Mouse (Mus musculus): ENCODE measurements around the gene Dcaf12l1. TPM values are rescaled to one million over a fixed set of nuclear protein-coding genes. Genes with fewer than 3 reads are reported as not detected.
"Not testable (repeated sequence)": the region's sequence is repeated elsewhere in the genome, so short reads cannot be mapped to it uniquely, and the experiment has no call there.

Dcaf12l1 gene
- polyA plus RNA-seq (2014; fragmentation: Nextera tagmentation; extraction: Ambion mirVana): 12.1 and 13.8 TPM in 2 replicates

DNA sequence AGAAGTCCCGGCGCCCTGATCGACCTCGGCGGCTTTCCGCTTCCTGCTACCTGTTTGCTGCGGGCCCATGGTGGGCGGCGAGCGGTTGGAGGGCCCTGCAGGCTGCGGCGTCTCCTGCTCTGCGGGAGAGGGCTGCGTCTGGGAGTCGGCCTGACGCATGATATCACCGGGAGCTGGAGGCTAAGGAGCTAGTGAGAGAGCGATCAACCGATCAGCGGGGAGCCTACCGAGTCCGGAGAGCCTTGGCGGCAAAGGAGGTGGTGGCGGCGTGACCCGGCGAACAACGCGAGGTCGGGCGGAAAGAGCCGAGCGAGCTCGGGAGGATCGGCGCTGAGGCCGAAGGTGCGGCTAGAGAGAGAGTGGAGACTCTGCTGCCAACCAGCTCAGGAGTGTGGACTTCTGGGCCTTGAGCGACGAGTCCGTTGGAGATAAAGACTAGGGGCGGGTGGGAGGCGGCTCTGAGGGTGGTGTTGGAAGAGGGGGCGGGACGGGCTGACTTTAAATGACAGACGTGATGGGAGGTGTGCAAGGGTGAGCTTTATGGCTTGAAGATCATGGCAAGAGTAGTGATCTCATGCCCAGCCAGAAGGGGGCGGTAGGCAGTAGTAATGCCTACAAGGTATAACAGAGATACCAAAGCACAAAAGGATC lies at the start of gene Dcaf12l1:
Dcaf12l1 (minus strand) TSS at position 437 of the 651 bp plus-strand sequence.
- peak; percentile 92 for ATAC-seq (ENCODE audit: insufficient number of reproducible peaks, insufficient read depth, low FRiP score, low read depth)
- no peaks in the 10 kb centered on the region for H3K27me3 ChIP-seq (ENCODE audit: control insufficient read depth, insufficient read depth, low read length)
- peak within 1 kb of the TSS; percentile 44 for H3K4me3 ChIP-seq (ENCODE audit: low read depth, low read length)
- no peaks in the 10 kb centered on the region for H3K4me1 ChIP-seq (ENCODE audit: control insufficient read depth, insufficient read depth, low read length)
- H3K36me3 ChIP-seq (ENCODE audit: control insufficient read depth, insufficient read depth, low read length): no peaks in the 10 kb centered on the region
- H3K9me3 ChIP-seq (ENCODE audit: control insufficient read depth, low read depth, low read length): no peaks in the 10 kb centered on the region
- H3K27ac ChIP-seq (ENCODE audit: low read length): no peak within 1 kb of the TSS
- H3K9ac ChIP-seq (replicated peaks; ENCODE audit: low read depth, low read length): peak within 1 kb of the TSS; percentile 42
- 14% methylated on average over 46 of the region's 47 CpGs for WGBS
- H3K4me2 ChIP-seq (replicated peaks; ENCODE audit: low read depth, low read length): peak within 1 kb of the TSS; percentile 55

DNA sequence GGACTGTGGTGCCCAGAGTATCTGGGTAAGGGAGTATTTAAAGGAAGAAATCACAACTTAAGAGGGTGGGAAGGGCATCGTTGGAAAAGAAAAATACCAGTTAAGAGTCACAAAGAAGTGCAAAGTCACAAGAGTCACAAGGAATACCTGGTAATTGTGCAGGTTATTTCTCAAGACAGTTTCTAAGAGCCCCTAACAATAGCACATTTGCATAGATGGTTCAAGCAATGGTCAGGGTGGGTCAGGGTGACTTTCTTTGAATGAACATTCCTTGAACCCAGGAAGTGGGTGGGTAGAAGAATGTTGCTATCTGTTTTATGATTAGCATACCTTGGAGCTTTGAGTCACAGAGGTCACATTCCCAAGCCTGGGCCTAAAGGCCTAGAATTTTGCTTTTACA lies 19.4 kb upstream of the Dcaf12l1 start:
- not testable (repeated sequence) for H3K4me3 ChIP-seq (ENCODE audit: low read depth, low read length); H3K4me1 ChIP-seq (ENCODE audit: control insufficient read depth, insufficient read depth, low read length); H3K9me3 ChIP-seq (ENCODE audit: control insufficient read depth, low read depth, low read length); H3K27ac ChIP-seq (ENCODE audit: low read length); H3K4me2 ChIP-seq (replicated peaks; ENCODE audit: low read depth, low read length); H3K27me3 ChIP-seq (ENCODE audit: control insufficient read depth, insufficient read depth, low read length); ATAC-seq (ENCODE audit: insufficient number of reproducible peaks, insufficient read depth, low FRiP score, low read depth); H3K9ac ChIP-seq (replicated peaks; ENCODE audit: low read depth, low read length); H3K36me3 ChIP-seq (ENCODE audit: control insufficient read depth, insufficient read depth, low read length)
- WGBS: 65% methylated on average over 1 of the region's 1 CpGs

GRCm38 (mm10) chrX:44789036-44789760 lies 799 bp downstream of the Dcaf12l1 start:
- Histone ChIP-seq H3K4me1 (ENCODE audit: control insufficient read depth, insufficient read depth, low read length) (no peaks in the 10 kb centered on the region), H3K27ac (ENCODE audit: low read length) (no peak overlapping the region), H3K4me2 (replicated peaks; ENCODE audit: low read depth, low read length) (peak overlapping the region; percentile 55), H3K9me3 (ENCODE audit: control insufficient read depth, low read depth, low read length) (no peaks in the 10 kb centered on the region), H3K27me3 (ENCODE audit: control insufficient read depth, insufficient read depth, low read length) (no peaks in the 10 kb centered on the region), H3K36me3 (ENCODE audit: control insufficient read depth, insufficient read depth, low read length) (no peaks in the 10 kb centered on the region), H3K4me3 (ENCODE audit: low read depth, low read length) (peak overlapping the region; percentile 44), H3K9ac (replicated peaks; ENCODE audit: low read depth, low read length) (peak overlapping the region; percentile 42)
- peak; percentile 65; the same call in 1 of the 2 replicates for ATAC-seq (ENCODE audit: insufficient number of reproducible peaks, insufficient read depth, low FRiP score, low read depth)
- WGBS: 32% methylated on average over 36 of the region's 36 CpGs

Measured in stomach, embryonic 14.5 days (tissue).